Mouse (Mus musculus) small intestine, adult 2 months (tissue): ENCODE data around the gene Exo1.

Source experiments
- CTCF ChIP-seq: fragments of 200-500 bp; IDR thresholded peaks from 2 replicates; pipeline ENCODE4 v1.5.1; 2012; ENCODE audit warnings: low read depth, mild to moderate bottlenecking, control low read depth, inconsistent platforms, low read length, moderate library complexity, mixed read lengths; ENCODE audit not compliant: insufficient replicate concordance, insufficient read length; ENCODE audit errors: extremely low read depth
- POLR2A ChIP-seq: fragments of 200-500 bp; IDR thresholded peaks from 2 replicates; pipeline ENCODE4 v1.6.1; 2012; ENCODE audit warnings: low read depth, mild to moderate bottlenecking, control low read depth, inconsistent platforms, low read length, moderate library complexity

GRCm38 (mm10) chr1:175880453-175881296, at the start of gene Exo1:
- TF ChIP-seq CTCF, result no peak
- no peak for TF ChIP-seq POLR2A
